Mouse (Mus musculus) urinary bladder, postnatal 14 days (tissue): Measurements from ENCODE around the gene E130218I03Rik.

Source experiments
- DNase-seq: peaks from one replicate; pipeline ENCODE4 v3.0.0; 2021; ENCODE audit warnings: low spot score

The E130218I03Rik gene

DNA sequence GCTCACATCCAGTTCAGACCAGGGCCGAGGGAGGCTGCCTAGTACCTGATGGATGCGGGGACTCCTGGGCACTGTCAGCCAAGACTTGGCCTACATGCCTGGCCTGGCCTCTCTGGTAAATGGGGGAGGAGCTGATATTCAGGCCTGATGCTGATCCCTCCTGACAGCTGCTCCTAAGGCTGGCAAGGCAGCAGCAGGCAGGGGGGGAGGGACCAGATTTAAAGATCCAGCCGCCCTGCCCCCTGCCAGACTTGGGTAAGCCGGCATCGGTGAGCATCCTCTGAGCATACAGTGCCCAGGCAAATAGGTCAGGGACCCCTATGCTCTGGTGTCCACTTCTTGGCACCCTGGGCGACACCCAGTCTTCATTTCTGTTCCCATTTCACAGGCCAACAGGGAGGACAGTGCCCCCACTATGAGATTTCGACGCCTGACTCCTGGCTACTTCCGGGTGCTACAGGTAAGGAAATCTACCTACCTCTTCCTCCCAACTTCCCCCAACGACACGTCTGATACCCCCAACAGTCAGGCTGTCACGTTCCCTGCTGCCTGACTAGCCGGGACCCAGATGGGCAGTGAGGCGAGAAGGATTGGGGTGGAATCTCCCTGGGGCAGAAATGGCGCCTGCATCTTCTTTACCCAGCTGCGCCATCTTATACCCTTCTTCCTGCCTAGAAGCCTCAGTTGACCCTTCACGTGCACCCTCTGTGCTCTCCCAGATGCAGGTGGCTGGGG, at the start of gene E130218I03Rik:
Gene E130218I03Rik (plus strand): TSS at position 147 of the 735 bp plus-strand sequence.
- DNase-seq, result no peak

DNA sequence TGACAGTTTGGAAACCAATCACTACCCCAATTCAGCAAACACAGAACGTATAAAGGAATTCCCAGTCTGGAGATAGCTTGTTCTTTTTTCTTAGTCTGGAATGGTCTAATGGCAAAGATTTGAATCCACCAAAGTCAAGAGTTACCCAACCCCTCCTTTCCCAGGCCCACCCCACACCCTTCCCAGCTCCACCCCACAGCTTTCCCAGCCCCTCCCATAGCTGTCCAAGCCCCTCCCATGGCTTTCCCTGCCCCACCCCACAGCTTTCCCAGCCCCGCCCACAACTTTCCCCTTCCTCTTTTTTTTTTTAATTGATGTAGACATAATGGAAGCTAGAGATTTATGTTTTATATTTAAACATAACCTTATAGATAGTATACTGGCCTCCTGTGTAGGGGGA, 44.1 kb upstream of the E130218I03Rik start:
- no peak for DNase-seq

DNA sequence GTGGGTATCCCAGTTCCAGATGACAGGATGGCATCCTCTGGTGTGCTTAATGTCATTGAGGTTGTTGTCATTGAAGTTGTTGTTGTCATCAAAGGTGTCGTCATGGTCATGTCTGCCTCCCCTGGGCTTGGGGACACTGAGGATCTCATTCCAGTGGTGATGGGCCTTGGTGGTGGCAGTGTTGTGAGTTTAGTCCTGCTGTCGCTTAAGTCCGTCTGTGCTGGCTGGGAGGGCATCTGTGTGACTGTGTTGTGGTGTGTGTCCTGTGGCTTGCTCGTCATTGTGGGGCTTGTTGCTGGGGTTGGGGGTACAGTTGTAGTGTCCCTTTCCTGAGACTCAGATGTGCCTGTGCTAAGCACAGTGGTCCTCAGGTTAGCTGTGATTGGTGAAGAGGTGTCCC, 40.6 kb upstream of the E130218I03Rik start, which contains the start of gene Gm7534:
Gene Gm7534 (minus strand): TSS at position 101 of the 400 bp plus-strand sequence.
- DNase-seq, result no peak

DNA sequence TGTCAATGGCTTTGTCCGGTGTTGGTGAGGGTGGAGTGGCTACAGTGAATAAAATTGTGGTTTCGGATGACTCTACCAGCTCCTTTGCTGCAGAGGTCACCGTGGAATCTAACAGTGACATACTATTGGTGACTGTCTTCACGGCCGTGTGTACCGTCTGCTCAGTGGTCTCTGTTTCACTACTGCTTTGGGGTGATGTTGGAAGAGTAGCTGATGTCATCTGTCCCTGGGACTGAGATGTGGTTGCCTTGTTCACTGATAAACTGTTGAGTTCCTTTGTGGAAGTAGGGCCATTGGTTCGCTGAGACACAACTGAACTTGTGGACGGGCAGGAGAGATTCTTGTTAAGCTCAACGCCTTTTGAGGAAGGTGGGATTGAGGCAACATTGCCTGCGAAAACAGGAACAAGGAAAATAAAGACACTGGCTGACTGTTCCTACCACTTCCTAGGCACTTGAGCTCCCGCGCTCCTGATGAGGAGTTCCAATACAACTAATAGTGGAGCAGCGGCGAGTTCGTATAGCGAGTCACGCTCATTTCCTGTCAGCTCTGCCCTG, 40.0 kb upstream of the E130218I03Rik start:
- DNase-seq, result no peak

DNA sequence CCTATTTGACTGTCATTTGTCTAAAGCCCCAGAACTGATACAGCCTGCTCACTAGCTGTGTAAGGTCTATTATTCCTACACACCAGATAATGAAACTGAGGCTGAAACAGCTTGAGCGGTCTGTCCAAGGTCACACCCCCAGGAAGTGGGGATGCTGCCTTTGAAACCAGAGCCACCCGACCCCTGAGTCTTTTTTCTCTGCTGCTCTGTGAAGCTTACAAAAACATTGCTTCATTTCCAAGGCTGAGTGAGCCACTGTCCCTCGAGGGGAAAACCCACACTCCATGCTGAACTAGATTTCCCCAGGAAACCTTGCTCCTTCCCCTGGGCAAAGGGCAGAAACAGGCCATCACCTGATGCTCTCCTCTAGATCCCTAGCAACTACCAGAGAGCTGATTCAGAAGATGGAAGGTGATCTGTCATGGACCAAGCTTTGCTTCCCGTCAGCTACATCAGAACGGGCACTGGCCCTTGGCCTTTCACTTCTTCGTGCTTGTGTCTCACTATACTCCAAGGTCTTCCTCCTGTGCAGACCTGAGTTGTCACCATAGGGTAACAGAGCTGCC, 36.9 kb upstream of the E130218I03Rik start:
- DNase-seq, result no peak

DNA sequence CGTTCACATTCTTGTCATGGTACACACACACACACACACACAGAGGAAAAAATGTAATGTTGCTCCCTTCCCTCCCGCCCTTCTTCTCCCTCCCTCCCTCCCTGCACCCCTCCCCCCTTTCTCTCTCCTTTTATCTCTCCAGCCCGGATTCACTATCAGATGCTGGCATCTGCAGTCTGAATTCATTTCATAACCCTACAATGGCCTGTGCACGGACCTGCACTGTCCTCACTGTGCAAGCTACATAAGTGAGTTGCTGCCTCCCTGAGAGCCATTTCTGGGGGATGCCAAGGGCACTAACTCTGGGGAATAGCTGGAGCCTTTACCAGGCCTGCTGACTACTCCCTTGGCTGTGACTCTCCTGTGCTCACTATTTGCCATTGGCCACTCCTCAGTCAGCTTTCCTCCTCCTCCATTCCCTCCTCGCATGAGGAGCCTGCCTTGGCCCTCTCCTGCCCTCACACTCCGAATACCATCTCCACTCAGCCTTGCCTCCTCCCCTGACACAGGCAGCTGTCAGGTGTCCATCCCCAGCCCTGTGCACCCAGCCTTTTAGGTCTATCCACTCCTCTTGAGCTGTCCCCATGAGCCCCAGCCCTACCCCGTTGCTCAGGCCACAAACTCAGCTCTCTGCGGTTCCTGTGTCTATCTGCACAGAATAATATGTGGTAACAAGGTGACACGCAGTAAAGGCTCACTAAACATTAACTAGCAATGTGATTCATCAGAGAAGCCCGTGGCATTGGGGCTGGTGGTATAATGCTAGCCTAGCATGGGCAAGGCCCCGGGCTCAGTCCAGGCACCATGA, 20.5 kb upstream of the E130218I03Rik start:
- DNase-seq, result no peak

DNA sequence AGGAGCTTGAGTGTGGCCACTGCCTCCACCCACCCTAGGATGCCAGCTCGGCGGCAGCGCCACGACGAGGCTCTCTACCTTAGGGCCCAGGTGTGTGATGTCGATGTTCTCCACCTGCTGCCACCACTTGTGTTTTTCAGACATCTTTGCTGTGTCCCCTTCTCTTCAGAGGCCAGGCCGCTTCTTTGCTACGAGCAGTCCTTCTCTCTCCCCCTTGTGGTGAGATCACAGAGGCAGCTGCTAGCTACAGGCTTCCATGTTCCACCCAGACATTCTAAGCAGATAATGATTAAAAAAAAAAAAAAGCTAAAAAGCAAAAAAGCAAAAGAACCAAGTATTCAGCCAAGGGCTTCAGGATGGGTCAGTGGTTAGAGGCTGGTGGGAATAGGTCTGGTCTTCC, 16.3 kb upstream of the E130218I03Rik start, which contains the start of gene Catsper4:
Gene Catsper4 (minus strand): TSS at position 190 of the 400 bp plus-strand sequence.
- no peak for DNase-seq

DNA sequence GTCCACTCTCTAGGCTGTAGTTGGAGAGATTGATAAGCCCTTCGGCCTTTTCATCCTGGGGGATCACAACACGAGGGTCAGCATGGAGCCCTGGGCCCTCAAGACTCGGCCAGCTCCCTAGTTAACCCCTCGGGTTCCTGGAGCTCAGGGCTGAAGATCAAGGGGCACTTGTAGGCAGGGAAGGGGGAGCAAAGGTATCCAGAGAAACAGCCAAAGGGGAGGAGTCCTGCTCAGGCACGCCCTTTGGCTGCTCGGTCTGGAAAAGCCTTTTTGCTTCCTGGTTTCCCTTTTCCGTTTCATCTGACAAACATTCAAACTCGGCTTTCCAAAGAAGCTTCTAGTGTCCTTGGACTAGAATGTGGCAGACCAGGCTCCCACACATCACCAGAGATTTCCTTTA, 13.0 kb upstream of the E130218I03Rik start:
- no peak for DNase-seq

DNA sequence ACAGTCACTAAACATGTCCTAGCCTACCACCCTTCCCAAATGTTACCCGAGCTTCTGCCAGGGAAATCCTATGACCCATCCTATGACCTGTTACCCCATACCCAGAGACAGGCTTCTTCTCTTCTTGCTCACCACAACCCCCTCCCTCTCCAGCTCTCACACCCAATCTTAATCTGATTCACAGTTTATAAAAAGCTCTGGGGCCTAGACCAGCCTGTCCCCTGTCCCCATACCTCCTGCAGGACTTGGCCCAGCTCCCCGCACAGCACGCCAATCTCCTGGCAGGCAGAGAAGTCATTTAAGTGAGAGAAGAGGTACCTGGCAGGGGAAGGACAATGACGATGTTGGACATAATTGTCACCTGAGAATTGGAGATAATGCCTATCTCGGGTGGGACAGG, 8.6 kb upstream of the E130218I03Rik start:
- DNase-seq, result no peak

DNA sequence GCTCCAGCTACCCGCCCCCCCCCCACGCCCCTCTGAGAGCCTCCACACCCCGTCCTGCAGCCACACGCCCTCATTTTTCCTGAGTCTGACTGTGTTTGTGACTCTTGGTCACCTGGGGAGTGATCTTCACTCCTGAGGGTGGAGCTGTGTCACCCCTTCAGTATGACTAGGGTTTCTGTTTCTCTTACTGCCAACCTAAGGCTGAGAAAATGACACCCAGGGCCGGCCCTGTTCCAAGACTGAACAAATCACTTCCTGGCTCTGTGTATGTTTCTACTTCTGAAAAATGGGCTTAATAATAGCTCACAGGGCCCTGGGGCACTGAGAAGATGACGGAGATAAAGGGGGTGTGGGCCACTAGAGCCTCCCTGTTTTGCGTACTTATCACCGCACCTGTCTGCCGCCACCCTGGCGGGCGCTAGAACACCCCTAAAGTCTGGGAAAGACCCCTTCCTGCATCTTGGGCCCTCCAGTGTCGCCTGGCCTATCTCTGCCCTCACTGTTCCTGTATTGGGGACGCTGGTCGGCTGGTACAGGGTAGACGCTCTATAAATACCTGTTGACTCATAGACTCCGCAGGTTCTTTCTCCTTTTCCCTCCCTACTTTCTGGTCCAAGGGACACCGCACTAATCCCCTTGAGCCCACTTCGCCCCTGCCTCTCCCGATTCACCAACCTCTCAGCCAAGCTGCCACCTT, 5.7 kb upstream of the E130218I03Rik start:
- DNase-seq, result no peak

DNA sequence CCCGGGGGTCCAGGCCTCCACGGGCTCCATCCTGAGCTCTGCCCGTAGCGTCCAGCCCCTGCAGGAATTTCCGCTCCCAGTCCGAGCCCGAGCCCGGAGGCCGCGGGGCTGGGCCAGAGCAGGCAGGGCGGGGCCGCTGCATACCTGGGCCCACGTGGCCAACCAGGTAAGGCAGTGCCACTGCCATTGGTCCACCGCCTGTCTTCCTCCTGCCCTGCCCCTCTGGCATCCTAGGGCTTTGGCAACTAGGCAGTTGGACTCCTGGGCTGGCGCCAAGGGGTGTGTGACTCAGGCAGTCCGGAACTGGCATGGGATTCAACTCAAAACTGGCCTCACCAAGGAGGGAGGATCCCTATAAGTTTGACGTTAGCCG, 5.2 kb upstream of the E130218I03Rik start, which contains the start of gene Cnksr1:
Gene Cnksr1 (minus strand): TSS at position 121 of the 373 bp plus-strand sequence.
- peak; percentile 96 for DNase-seq

DNA sequence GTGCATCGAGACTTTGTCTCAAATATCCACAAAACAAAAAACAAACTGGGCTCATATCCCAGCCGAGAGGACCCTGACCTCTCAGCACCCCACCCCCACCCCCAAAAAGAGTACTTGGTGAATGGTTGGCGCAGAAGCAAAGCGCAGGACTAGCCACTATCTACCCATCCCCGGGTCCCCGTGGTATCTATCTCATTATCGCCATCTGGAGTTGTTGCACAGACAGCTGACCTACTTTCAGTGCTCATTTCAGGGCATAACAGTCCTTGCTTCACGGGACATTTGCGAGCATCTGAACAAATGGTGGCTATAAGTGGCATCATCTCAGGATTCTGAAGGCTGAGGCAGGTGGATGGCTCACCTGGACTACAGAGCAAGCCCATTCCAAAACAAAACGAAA, 4.8 kb upstream of the E130218I03Rik start:
- DNase-seq, result no peak

DNA sequence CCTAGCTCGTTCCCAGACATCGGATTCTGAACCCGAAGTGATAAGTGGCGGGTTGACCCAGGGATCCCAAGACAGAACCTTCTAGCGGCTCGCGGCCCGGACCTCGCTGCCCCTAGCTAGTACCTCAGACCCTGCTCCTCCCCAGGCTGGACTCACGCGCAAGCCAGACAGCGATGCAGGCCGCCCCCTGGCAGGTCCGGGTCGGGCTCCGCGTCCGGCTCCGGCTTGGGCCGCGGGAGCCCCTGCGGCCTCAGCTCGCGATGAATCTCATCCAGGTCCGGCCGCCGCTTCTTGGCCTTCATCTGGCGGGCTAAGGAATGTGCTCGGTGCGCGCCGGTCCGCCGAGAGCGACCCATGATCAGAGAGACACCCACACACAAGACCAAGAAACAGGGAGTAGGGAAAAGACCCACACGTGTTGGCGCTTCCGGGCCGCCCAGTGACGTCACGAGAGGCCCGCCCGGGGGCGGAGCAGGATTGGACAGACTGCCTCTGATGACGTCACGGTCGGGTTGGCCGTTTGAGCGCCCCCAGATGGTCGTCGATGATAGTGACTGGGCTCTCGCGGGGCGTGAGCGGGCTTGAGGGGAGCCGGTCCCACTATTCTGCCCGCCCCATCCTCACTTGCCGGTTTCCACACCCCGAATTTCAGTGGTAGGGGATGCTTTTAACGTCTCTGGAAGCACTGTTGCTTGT, 1.8 kb downstream of the E130218I03Rik start, which contains the start of gene Zfp593:
Gene Zfp593 (minus strand): TSS at position 445 of the 696 bp plus-strand sequence.
- DNase-seq, result peak; percentile 96

DNA sequence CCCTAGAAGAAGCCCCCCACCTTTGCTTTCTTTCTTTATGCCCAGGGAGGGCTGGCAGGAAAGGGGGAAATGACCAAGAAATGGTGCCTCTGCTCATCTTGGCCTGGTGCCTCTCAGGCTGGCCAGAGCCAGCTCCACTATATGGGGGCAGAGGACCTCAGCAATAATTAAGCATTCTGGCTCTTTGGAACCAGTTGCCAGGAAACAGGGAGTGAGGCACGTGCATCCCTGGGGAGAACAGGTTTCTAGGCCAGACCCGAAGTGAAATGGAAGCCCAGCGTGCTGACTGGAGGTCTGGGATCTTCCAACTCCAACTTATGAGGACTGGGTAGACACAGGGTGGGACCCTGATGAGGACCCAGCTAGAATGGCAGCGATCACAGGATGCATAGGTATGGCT, 2.8 kb downstream of the E130218I03Rik start:
- no peak for DNase-seq

DNA sequence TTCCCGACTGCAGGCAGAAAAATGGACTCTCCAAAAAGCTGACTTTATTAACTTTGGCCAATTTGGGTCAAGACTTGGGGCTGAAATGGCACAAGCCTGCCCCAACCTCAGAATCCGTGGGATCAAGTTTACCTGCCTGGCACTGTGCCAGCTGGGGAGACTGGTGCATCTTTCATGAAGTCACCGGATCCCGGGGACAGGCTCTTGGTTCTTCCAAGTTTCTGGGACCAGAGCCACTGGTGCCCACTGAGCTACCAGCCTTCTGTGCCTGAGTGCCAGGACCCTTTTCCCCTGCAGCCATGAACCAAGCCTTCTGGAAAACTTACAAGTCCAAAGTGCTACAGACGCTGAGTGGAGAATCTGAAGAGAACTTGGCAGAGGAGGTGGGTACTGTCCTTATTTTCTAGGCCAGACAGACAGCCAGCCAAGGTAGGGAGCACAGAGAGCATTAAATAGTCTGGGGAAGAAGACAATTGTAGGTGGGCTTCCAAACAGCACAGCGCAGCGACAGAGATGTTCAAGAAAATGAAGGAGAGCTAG, 3.3 kb downstream of the E130218I03Rik start, which contains the start of gene Gm30191:
Gene Gm30191 (plus strand): TSS at position 217 of the 540 bp plus-strand sequence.
- DNase-seq, result no peak

DNA sequence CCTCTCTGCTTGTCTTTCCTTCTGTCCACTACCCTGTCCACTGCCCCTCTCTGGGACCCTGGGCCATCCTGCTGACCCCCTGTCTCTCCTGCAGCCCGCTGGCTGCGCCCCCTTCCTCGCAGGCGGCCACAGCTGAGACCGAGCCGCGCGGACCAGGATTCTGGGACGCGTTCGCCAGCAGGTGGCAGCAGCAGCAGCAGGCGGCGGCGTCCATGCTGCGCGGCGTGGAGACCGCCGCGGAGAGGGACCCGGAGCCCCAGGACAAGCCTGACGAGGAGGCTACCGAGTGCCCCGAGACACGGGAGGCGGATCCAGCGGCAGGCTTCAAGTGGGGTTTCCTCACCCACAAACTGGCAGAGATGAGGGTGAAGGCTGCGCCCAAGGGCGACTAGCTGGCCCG, 6.2 kb downstream of the E130218I03Rik start:
- DNase-seq, result peak; percentile 74

DNA sequence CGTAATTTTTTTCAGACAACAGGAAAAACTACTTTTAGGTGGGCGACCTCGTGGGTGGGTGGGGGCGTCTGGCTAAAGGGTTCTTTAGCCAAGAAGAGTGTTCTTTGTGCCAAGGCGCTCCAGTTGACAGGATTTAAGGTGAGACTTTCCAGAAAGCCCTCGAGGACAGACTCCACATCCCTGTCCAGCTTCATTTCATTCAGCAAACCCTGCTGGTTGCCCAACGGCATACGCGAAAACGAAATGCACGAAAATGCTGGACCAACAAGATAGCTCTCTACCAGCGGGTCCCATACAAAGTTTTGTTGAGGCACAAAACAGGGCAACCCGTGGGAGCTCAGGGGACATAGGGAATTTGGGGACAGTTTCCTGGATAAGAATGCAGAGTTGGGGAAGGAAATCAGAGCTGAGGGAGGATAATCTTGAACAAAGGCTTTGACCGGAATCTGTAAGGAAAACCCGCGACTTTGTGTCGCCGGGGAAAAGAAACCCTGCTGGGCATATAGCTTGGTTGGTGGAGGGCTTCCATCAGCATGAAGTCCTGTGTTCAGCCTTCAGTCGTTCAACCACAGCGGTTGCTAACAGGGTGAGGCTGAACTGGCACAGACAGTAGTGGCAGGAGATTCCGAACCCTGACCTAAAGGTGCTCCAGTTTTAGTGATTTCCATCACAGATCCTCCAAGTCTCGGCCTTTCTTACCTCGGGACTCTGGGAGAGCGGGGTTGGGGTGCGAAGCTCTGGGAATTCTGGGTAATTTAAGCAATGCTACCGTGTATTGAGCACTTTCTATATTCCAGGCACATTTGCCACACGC, 6.9 kb downstream of the E130218I03Rik start:
- DNase-seq, result no peak

DNA sequence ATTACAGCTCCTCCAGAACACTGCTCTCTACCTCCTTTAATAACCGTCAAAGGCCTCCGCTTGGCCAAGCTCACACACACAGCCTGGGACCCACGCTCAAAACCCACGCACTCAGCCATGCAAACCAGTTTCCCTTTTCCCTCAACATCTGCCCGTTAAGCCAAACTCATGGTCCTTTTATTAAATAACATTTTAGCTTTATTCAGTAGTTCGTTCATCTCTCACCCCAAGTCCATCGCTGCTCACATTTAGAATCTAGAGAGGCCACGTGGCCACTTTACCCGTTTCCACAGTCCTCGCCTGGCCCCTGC, 7.4 kb downstream of the E130218I03Rik start:
- DNase-seq, result no peak

DNA sequence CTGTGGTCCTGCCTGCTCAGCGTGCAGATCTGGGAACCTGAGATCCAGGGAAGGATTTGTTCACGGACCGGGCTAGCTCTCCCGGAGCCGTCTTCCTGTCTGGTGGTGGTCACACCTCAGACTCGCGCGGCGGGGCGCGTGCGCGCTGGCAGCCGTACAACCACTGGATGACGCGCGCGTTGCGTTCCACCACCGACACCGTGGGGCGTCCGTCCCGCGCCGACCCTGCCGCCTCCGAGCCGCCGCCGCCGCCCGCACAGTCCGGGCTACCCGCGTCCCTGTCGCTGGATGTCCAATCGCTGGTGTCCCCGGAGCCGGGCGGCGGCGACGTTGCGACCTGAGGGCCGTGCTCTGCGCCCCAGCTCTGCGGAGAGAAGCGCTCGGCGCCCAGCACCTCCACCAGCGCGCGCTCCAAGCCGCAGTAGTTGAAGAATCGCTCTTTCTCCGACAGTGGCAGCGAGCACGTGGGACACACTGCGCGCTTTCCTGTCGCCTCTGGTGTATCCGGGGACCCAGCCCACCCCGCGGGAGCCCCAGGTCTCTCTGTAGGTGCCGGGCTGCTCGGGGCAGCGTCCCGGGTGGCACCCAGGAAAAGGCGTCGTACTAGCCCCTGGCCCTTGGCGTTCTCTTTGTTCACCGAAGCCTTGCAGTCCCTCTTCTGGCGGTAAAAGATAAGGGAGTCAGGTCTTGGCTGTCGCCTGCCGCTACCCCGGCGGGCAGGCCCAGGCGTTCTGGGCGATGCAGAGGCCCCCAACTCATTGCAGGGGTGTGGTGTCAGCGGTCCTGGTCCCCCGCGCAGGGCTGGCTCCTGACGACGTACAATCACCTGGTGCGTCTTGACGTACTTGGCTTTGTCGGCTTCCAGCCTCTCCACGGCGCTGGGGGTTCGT, 8.0 kb downstream of the E130218I03Rik start:
- DNase-seq, result no peak
